Mouse (Mus musculus) forebrain, embryonic 15.5 days (tissue): ENCODE measurements at regions not wholly inside any gene's neighbourhood (a gene's known extent, or its start where the extent isn't known, plus 50 kb on each side); places are given as distances from the start of the nearest gene placed in this dataset.

Source experiments
- ATAC-seq: fragments of 200-750 bp; cut with Nextera tagmentation; replicated peaks from 2 replicates; pipeline ENCODE4 v1.8.0; 2017; ENCODE audit warnings: mild to moderate bottlenecking, moderate TSS enrichment, moderate library complexity
- H3K27ac ChIP-seq: fragments of 300-500 bp; sonication (generic); replicated peaks from 2 replicates; pipeline ENCODE4 v1.5.1; 2015; ENCODE audit warnings: mild to moderate bottlenecking, inconsistent platforms
- H3K27me3 ChIP-seq: fragments of 300-500 bp; sonication (generic); 2 replicates; pipeline ENCODE4 v1.6.1; 2015; ENCODE audit warnings: inconsistent platforms
- H3K36me3 ChIP-seq: fragments of 300-500 bp; sonication (generic); 2 replicates; pipeline ENCODE4 v1.6.1; 2015; ENCODE audit warnings: mild to moderate bottlenecking, inconsistent platforms
- H3K4me1 ChIP-seq: fragments of 300-500 bp; sonication (generic); 2 replicates; pipeline ENCODE4 v1.6.1; 2015; ENCODE audit warnings: inconsistent platforms
- H3K4me2 ChIP-seq: fragments of 300-500 bp; sonication (generic); replicated peaks from 2 replicates; pipeline ENCODE4 v1.6.1; 2015; ENCODE audit warnings: mild to moderate bottlenecking, inconsistent platforms
- H3K4me3 ChIP-seq: fragments of 300-500 bp; sonication (generic); 2 replicates; pipeline ENCODE4 v1.5.1; 2015; ENCODE audit warnings: mild to moderate bottlenecking, inconsistent platforms
- H3K9ac ChIP-seq: fragments of 300-500 bp; sonication (generic); replicated peaks from 2 replicates; pipeline ENCODE4 v1.6.1; 2015; ENCODE audit warnings: mild to moderate bottlenecking, inconsistent platforms
- H3K9me3 ChIP-seq: fragments of 300-500 bp; sonication (generic); 2 replicates; pipeline ENCODE4 v1.6.1; 2016; ENCODE audit warnings: inconsistent platforms
- WGBS: fragments of 180-500 bp; shearing (Covaris S2); methylation state at CpG from one replicate; pipeline ENCODE4 v1.1.7; 2015; ENCODE audit warnings: mixed read lengths; 5-methylcytosine and 5-hydroxymethylcytosine counted together

DNA sequence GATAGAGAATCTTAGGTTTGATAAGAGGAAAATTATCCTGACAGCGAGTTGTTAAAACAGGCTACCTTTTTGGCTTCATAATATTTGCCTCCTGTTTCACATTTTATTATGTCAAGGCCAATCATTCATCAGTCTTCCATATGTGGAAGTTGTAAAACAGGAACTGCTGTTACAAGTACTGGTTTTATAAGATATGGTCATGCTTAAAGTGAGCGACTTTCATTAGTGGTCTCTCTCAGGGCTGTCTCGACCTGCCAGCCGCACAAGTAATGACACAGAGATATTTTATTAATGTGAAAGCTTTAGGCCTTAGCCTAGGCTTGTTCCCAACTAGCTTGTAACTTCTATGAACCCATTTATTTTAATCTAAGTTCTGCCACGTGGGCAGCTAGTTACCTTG, 346.3 kb upstream of the Nudt12 start:
- no peak overlapping the region for H3K4me2 ChIP-seq
- ATAC-seq: no peak
- no peak overlapping the region for H3K27ac ChIP-seq
- H3K9me3 ChIP-seq: no peaks in the 10 kb centered on the region
- no peaks in the 10 kb centered on the region for H3K27me3 ChIP-seq
- H3K36me3 ChIP-seq: no peaks in the 10 kb centered on the region
- WGBS: 90% methylated on average over 5 of the region's 5 CpGs
- no peak overlapping the region for H3K4me3 ChIP-seq
- H3K9ac ChIP-seq: no peak overlapping the region
- no peaks in the 10 kb centered on the region for H3K4me1 ChIP-seq

DNA sequence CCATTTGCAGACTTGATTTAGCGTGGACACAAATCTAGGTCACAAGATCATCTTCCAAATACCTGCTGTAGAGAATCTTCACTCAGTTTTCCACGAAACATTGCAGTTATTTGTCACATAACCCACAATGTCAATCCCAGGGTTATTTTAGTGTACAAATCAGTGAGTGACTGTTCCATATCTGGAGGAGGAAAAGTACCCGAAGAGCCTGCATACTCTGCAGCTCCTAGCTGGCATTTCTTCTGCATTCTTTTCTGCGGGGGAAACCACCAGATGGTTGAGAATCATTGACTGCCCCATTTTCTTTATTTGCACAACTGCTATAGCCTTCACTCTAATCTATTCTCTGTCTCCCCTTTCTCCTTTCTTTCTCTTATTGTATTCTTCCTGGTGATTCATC, 332.4 kb upstream of the Nudt12 start:
- Histone ChIP-seq H3K9ac (no peak overlapping the region), H3K9me3 (no peaks in the 10 kb centered on the region), H3K4me2 (no peak overlapping the region), H3K27ac (no peak overlapping the region), H3K4me1 (no peaks in the 10 kb centered on the region), H3K4me3 (no peak overlapping the region), H3K27me3 (no peaks in the 10 kb centered on the region), H3K36me3 (no peaks in the 10 kb centered on the region)
- whole genome bisulfite sequencing: 86% methylated on average over 4 of the region's 4 CpGs
- ATAC-seq: no peak

DNA sequence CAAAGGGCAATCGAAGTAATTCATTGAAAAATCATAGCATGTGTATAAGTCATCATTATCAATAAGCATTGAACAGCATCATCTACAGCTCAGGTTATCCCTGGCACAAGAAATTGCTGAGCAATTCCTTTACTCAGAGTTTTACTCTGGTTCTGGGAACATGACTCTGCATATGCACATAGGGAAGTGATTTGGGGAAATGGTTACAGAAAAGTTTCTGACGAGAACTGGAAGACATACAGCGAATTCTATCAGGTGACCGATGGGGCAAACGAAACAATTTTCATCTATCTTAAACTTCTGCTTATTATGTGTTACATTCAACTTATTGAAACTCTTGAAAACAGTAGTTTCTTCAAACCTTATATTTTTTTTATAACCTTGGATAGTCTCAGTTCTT, 284.8 kb upstream of the Nudt12 start:
- H3K4me2 ChIP-seq: no peak overlapping the region
- H3K9ac ChIP-seq: no peak overlapping the region
- no peak for ATAC-seq
- H3K4me3 ChIP-seq: no peak overlapping the region
- H3K36me3 ChIP-seq: no peaks in the 10 kb centered on the region
- no peaks in the 10 kb centered on the region for H3K4me1 ChIP-seq
- H3K9me3 ChIP-seq: no peaks in the 10 kb centered on the region
- 92% methylated on average over 5 of the region's 5 CpGs for WGBS
- H3K27me3 ChIP-seq: no peaks in the 10 kb centered on the region
- H3K27ac ChIP-seq: no peak overlapping the region

DNA sequence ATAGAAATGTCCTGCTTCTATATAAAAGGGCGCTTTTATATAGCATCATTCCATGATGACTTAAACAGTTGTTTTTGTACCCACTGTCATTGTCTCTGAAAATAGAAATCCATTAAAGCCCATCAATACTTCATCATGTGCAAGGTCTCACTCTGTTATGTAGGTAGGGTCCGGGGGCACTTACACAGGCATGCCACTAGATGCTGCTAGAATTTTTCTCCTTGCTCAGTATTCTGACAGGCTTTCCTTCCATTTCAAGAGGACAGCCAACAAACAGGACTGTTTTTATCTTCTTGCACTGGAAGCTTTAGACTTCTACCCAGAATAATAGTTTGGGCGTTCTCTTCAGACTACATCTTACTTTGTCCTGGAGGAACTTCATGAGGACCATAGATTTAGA, 268.2 kb upstream of the Nudt12 start:
- H3K9ac ChIP-seq: no peak overlapping the region
- H3K27ac ChIP-seq: no peak overlapping the region
- no peak overlapping the region for H3K4me2 ChIP-seq
- peak; percentile 73 for ATAC-seq
- H3K9me3 ChIP-seq: no peaks in the 10 kb centered on the region
- no peaks in the 10 kb centered on the region for H3K27me3 ChIP-seq
- H3K36me3 ChIP-seq: no peaks in the 10 kb centered on the region
- peaks cover 8% of the 10 kb centered on the region; the same call in 1 of the 2 replicates for H3K4me1 ChIP-seq
- WGBS: 65% methylated on average over 3 of the region's 3 CpGs
- no peak overlapping the region for H3K4me3 ChIP-seq

DNA sequence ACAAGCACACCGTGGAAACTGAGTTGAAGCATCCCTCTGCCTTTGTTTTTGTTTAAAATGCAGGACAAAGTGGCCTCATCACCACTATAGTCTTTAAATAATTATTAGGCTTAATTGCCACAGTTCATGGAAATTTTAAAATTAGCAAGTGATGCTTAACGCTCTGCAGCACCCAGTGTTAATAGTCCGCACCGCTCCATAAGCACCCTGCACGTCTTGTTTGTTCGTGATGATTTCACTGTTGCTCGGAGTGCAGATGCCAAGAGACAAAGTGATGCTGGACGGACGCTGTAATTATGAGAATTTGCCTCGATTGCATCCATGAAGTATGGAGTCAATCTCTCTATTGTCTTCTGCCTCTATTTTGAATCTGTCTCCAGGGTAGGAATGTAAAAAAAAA, 266.6 kb upstream of the Nudt12 start:
- peak overlapping the region; percentile 32 for H3K4me2 ChIP-seq
- WGBS: 9% methylated on average over 10 of the region's 10 CpGs
- no peaks in the 10 kb centered on the region for H3K36me3 ChIP-seq
- H3K27me3 ChIP-seq: no peaks in the 10 kb centered on the region
- peaks cover 8% of the 10 kb centered on the region; the same call in 1 of the 2 replicates for H3K4me1 ChIP-seq
- no peaks in the 10 kb centered on the region for H3K9me3 ChIP-seq
- peak overlapping the region; percentile 17; the same call in 1 of the 2 replicates for H3K4me3 ChIP-seq
- H3K27ac ChIP-seq: no peak overlapping the region
- no peak overlapping the region for H3K9ac ChIP-seq
- ATAC-seq: peak; percentile 92

DNA sequence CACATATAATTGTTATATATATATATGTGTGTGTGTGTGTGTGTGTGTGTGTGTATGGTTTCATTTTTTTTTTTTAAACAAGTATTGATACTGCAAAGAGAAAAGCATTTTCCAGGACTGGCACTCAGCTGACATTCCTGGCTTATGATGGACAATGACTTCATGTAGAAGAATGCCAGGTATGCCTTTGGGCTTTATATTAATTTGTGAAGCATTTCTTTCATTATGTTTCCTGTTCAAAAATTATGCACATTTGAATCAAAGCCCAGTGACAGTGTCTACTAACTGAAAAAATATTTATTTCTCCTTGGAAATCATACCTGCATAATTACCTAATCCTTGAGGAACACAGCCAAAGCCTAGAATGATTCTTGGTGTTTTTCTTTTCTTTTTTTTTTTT, 256.4 kb upstream of the Nudt12 start:
- H3K27ac ChIP-seq: no peak overlapping the region
- H3K4me2 ChIP-seq: no peak overlapping the region
- no peaks in the 10 kb centered on the region for H3K36me3 ChIP-seq
- H3K4me1 ChIP-seq: no peaks in the 10 kb centered on the region
- no peak overlapping the region for H3K4me3 ChIP-seq
- no peaks in the 10 kb centered on the region for H3K9me3 ChIP-seq
- ATAC-seq: no peak
- no peak overlapping the region for H3K9ac ChIP-seq
- no peaks in the 10 kb centered on the region for H3K27me3 ChIP-seq

DNA sequence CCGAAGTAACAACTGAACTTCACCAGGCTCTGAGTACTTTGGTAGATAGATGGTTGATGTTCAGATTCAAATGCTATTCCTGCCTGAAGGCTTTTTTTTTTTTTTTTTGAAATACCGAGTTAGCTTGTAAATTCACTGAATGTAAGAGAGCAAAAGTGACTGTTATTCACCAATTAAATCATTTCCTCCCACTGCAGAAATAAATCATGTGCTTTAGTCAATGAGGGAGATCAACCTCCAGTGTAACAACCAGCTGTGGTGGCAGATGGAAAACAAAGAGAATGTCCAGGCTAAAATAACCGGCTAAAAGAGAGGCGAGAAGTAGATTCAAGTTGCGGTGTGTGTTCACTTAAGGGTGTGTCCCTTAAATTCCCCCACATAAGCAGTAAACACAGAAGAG, 235.8 kb upstream of the Nudt12 start:
- H3K9ac ChIP-seq: no peak overlapping the region
- no peak overlapping the region for H3K4me3 ChIP-seq
- H3K4me2 ChIP-seq: no peak overlapping the region
- no peaks in the 10 kb centered on the region for H3K9me3 ChIP-seq
- WGBS: 85% methylated on average over 5 of the region's 5 CpGs
- H3K4me1 ChIP-seq: no peaks in the 10 kb centered on the region
- H3K27me3 ChIP-seq: no peaks in the 10 kb centered on the region
- ATAC-seq: no peak
- H3K27ac ChIP-seq: no peak overlapping the region
- no peaks in the 10 kb centered on the region for H3K36me3 ChIP-seq

DNA sequence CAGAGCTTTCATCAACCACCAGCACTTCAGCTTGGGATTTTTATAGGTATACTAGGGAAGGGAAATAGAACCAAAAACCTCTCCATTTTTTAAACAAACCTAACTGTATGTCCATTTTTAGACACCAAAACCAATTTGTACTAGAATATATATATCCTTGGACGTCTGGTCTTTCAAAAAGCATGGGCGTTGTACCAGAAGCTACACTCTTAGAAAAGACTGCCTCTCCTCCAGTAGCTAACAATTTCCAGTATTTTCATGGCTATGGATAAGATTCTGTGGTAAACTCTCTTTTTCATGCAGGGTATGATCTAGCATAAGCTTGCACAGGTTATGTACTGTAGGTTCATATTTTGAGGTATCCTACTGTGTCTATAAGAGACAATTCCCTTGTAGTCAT, 219.1 kb upstream of the Nudt12 start:
- no peak for ATAC-seq
- no peak overlapping the region for H3K9ac ChIP-seq
- no peak overlapping the region for H3K4me2 ChIP-seq
- H3K4me1 ChIP-seq: no peaks in the 10 kb centered on the region
- 83% methylated on average over 2 of the region's 2 CpGs for WGBS
- no peak overlapping the region for H3K4me3 ChIP-seq
- H3K9me3 ChIP-seq: no peaks in the 10 kb centered on the region
- H3K36me3 ChIP-seq: no peaks in the 10 kb centered on the region
- H3K27me3 ChIP-seq: no peaks in the 10 kb centered on the region
- H3K27ac ChIP-seq: no peak overlapping the region
